Comparison of ENCODE assay signal across 7 mouse cellular contexts in genomic region chr6:53288584-53289558, GRCm38 (mm10). TPM values are rescaled to one million over a fixed set of nuclear protein-coding genes. Genes with fewer than 3 reads are reported as not detected.
A peak's percentile ranks its signal among the peaks of the same experiment; 100 is the strongest.
DNase-seq lines count a peak whose midpoint lies in the region; ATAC-seq and TF ChIP-seq lines count a peak whose summit lies in the region.

No protein-coding gene starts in this region.

- TF ChIP-seq CTCF in E14TG2a.4 (conservative IDR thresholded peaks at IDR 0.05; ENCODE audit: low read length): no peak

- H3K27ac ChIP-seq in brown adipose tissue, adult 24 weeks (replicated peaks; ENCODE audit: low read depth, low read length): no peak overlapping the region
- peak overlapping the region; percentile 90 for H3K27ac ChIP-seq in heart, embryonic 10.5 days
- peak overlapping the region; percentile 82 for H3K27ac ChIP-seq in limb, embryonic 15.5 days

- H3K4me2 ChIP-seq in limb, embryonic 15.5 days: peak overlapping the region; percentile 88

- DNase-seq in heart, embryonic 10.5 days (ENCODE audit: low spot score): no peak
- no peak for DNase-seq in layer of hippocampus, postnatal 14 days (ENCODE audit: low spot score in 2 of 2)
- no peak for DNase-seq in kidney, postnatal 14 days
- DNase-seq in urinary bladder, postnatal 10 days (ENCODE audit: low spot score): no peak

- no peak for ATAC-seq in limb, embryonic 15.5 days (ENCODE audit: insufficient number of reproducible peaks, low FRiP score, low TSS enrichment, low read depth)

- H3K9me3 ChIP-seq in E14TG2a.4 (ENCODE audit: low read length): no peaks in the 10 kb centered on the region
- H3K9me3 ChIP-seq in heart, embryonic 10.5 days: no peaks in the 10 kb centered on the region
- no peaks in the 10 kb centered on the region for H3K9me3 ChIP-seq in limb, embryonic 15.5 days

- H3K4me1 ChIP-seq in E14TG2a.4 (replicated peaks; ENCODE audit: low read depth, low read length): peaks cover 22% of the 10 kb centered on the region
- no peaks in the 10 kb centered on the region for H3K4me1 ChIP-seq in brown adipose tissue, adult 24 weeks (ENCODE audit: control insufficient read depth, insufficient read depth, insufficient read length, low read length)
- peaks cover 38% of the 10 kb centered on the region; the same call in 1 of the 2 replicates for H3K4me1 ChIP-seq in heart, embryonic 10.5 days
- peaks cover 39% of the 10 kb centered on the region for H3K4me1 ChIP-seq in limb, embryonic 15.5 days

- H3K9ac ChIP-seq in limb, embryonic 15.5 days: peak overlapping the region; percentile 70

- H3K27me3 ChIP-seq in E14TG2a.4 (ENCODE audit: insufficient read depth, low read length): peaks cover 72% of the 10 kb centered on the region
- peaks cover 33% of the 10 kb centered on the region for H3K27me3 ChIP-seq in heart, embryonic 10.5 days (ENCODE audit: insufficient read depth, poor library complexity, severe bottlenecking)
- H3K27me3 ChIP-seq in limb, embryonic 15.5 days: peaks cover 24% of the 10 kb centered on the region

- 2% methylated on average over 24 of the region's 24 CpGs for WGBS in heart, embryonic 10.5 days
- WGBS in limb, embryonic 15.5 days: 3% methylated on average over 24 of the region's 24 CpGs

- H3K4me3 ChIP-seq in E14TG2a.4 (replicated peaks; ENCODE audit: low read length): peak overlapping the region; percentile 81
- peak overlapping the region; percentile 64 for H3K4me3 ChIP-seq in brown adipose tissue, adult 24 weeks (ENCODE audit: insufficient read depth, low read depth, low read length)
- peak overlapping the region; percentile 81 for H3K4me3 ChIP-seq in heart, embryonic 10.5 days
- H3K4me3 ChIP-seq in limb, embryonic 15.5 days: peak overlapping the region; percentile 60

- H3K36me3 ChIP-seq in E14TG2a.4 (ENCODE audit: insufficient read depth, low read length): no peaks in the 10 kb centered on the region
- no peaks in the 10 kb centered on the region for H3K36me3 ChIP-seq in heart, embryonic 10.5 days
- no peaks in the 10 kb centered on the region for H3K36me3 ChIP-seq in limb, embryonic 15.5 days

RNA-seq across cellular contexts. Expression of gene Creb5, which starts 1.8 kb away (rescaled TPM):
- 1.3 and 2.1 TPM in 2 replicates for polyA plus RNA-seq in brown adipose tissue, adult 24 weeks (2012; ENCODE audit: insufficient read depth, insufficient read length, missing spikeins)
- 15.4 and 20.5 TPM in 2 replicates for polyA plus RNA-seq in heart, embryonic 10.5 days (2016; fragmentation: Nextera tagmentation; extraction: Ambion mirVana)
- 43.9 and 45.8 TPM in 2 replicates for polyA plus RNA-seq in limb, embryonic 15.5 days (2015; fragmentation: Nextera tagmentation; extraction: Ambion mirVana)
- 1 to 10 TPM; 4.7 TPM for total RNA-seq in layer of hippocampus, postnatal 14 days (2021)
